Mouse (Mus musculus) kidney, postnatal 0 days (tissue): ENCODE data around the gene Kcnc3. TPM values are rescaled to one million over a fixed set of nuclear protein-coding genes. Genes with fewer than 3 reads are reported as not detected.
A peak's percentile ranks its signal among the peaks of the same experiment; 100 is the strongest.

Source experiments
- ATAC-seq: fragments of 200-750 bp; cut with Nextera tagmentation; replicated peaks from 2 replicates; pipeline ENCODE4 v1.8.0; 2017; ENCODE audit warnings: low read depth, moderate number of reproducible peaks, moderate TSS enrichment, moderate library complexity; ENCODE audit not compliant: low FRiP score
- DNase-seq: peaks from one replicate; pipeline ENCODE4 v3.0.0-alpha.2; 2016; ENCODE audit warnings: low spot score
- H3K27ac ChIP-seq: fragments of 300-500 bp; sonication (generic); 2 replicates; pipeline ENCODE4 v1.5.1; 2014; ENCODE audit warnings: mild to moderate bottlenecking
- H3K27me3 ChIP-seq: fragments of 300-500 bp; sonication (generic); 2 replicates; pipeline ENCODE4 v1.6.1; 2014; ENCODE audit warnings: low read length, mixed read lengths; ENCODE audit not compliant: insufficient read depth
- H3K36me3 ChIP-seq: fragments of 300-500 bp; sonication (generic); 2 replicates; pipeline ENCODE4 v1.6.1; 2014; ENCODE audit warnings: low read length, mixed read lengths; ENCODE audit not compliant: insufficient read depth
- H3K4me1 ChIP-seq: fragments of 300-500 bp; sonication (generic); replicated peaks from 2 replicates; pipeline ENCODE4 v1.6.1; 2014; ENCODE audit warnings: antibody characterized with exemption, low read length, mixed read lengths; ENCODE audit not compliant: insufficient read depth
- H3K4me2 ChIP-seq: fragments of 300-500 bp; sonication (generic); 2 replicates; pipeline ENCODE4 v1.6.1; 2014; ENCODE audit warnings: mild to moderate bottlenecking, low read length, moderate library complexity, mixed read lengths
- H3K4me3 ChIP-seq: fragments of 300-500 bp; sonication (generic); replicated peaks from 2 replicates; pipeline ENCODE4 v1.5.1; 2014; ENCODE audit warnings: low read depth, low read length
- H3K9ac ChIP-seq: fragments of 300-500 bp; sonication (generic); 2 replicates; pipeline ENCODE4 v1.6.1; 2014; ENCODE audit warnings: low read depth, low read length
- H3K9me3 ChIP-seq: fragments of 300-500 bp; sonication (generic); replicated peaks from 2 replicates; pipeline ENCODE4 v1.6.1; 2016; ENCODE audit warnings: low read length, inconsistent platforms, mixed read lengths
- CTCF ChIP-seq: IDR thresholded peaks from 2 replicates; pipeline ENCODE4 v1.5.1; 2016; ENCODE audit warnings: antibody characterized with exemption, low read depth, mild to moderate bottlenecking, moderate library complexity
- WGBS: fragments of 180-500 bp; shearing (Covaris S2); extraction: QIAGEN DNeasy Blood & Tissue Kit; methylation state at CpG from one replicate; pipeline ENCODE4 v1.1.7; 2014; 5-methylcytosine and 5-hydroxymethylcytosine counted together
- polyA plus RNA-seq: library from polyadenylated mRNA; unstranded; fragments of >200 nt; fragmentation: Nextera tagmentation; extraction: Ambion mirVana; gene quantifications from 2 replicates; pipeline ENCODE4 v1.2.1, GENCODE M21; 2015

The Kcnc3 gene
- polyA plus RNA-seq, 1 experiment from 2014 or later = 0.30 TPM

GRCm38 (mm10) chr7:44626068-44626385 lies 35.6 kb downstream of the Kcnc3 start:
- Histone ChIP-seq H3K4me1 (no peaks in the 10 kb centered on the region), H3K9me3 (no peaks in the 10 kb centered on the region), H3K27me3 (no peaks in the 10 kb centered on the region), H3K4me2 (no peak overlapping the region), H3K9ac (no peak overlapping the region), H3K36me3 (no peaks in the 10 kb centered on the region), H3K4me3 (no peak overlapping the region), H3K27ac (no peak overlapping the region)
- DNase-seq (no peak), ATAC-seq (no peak)
- no peak for TF ChIP-seq CTCF
- WGBS = 56% methylated on average over 1 of the region's 1 CpGs

DNA sequence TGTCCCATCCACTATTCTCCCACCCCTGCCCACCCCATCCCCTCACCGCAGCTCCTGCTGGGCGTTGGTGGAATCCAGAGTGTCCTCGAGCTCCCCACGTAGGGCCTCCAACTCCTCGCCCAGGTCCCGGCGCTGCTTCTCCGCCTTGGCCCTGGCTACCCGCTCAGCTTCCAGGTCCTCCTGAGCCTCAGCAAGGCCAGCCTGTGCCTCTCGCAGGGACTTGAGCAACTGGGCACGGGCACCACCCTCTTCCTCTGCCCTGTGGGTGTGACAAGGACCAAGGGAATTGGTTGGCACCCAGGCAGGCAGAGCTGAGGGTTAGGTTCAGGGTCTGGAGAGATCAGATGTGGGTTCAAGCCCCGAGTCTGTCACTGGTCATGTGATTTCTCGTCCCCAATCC lies 36.5 kb downstream of the Kcnc3 start:
- H3K27me3 ChIP-seq = no peaks in the 10 kb centered on the region
- no peak for TF ChIP-seq CTCF
- H3K9ac ChIP-seq = no peak overlapping the region
- no peaks in the 10 kb centered on the region for H3K36me3 ChIP-seq
- H3K4me3 ChIP-seq = no peak overlapping the region
- no peak for DNase-seq
- ATAC-seq = no peak
- H3K4me2 ChIP-seq = no peak overlapping the region
- H3K9me3 ChIP-seq = no peaks in the 10 kb centered on the region
- no peaks in the 10 kb centered on the region for H3K4me1 ChIP-seq
- WGBS = 80% methylated on average over 13 of the region's 13 CpGs
- H3K27ac ChIP-seq = no peak overlapping the region

GRCm38 (mm10) chr7:44628402-44629034 lies 38.1 kb downstream of the Kcnc3 start:
- Histone ChIP-seq H3K27ac (no peak overlapping the region), H3K9ac (no peak overlapping the region), H3K4me3 (no peak overlapping the region), H3K4me2 (no peak overlapping the region), H3K9me3 (no peaks in the 10 kb centered on the region), H3K27me3 (no peaks in the 10 kb centered on the region), H3K4me1 (no peaks in the 10 kb centered on the region), H3K36me3 (no peaks in the 10 kb centered on the region)
- no peak for ATAC-seq
- WGBS = 82% methylated on average over 15 of the region's 15 CpGs
- no peak for DNase-seq
- TF ChIP-seq CTCF = no peak

GRCm38 (mm10) chr7:44630437-44630836 lies 40.0 kb downstream of the Kcnc3 start:
- Histone ChIP-seq H3K4me1 (no peaks in the 10 kb centered on the region), H3K4me2 (no peak overlapping the region), H3K4me3 (no peak overlapping the region), H3K36me3 (no peaks in the 10 kb centered on the region), H3K27me3 (no peaks in the 10 kb centered on the region), H3K27ac (no peak overlapping the region), H3K9me3 (no peaks in the 10 kb centered on the region), H3K9ac (no peak overlapping the region)
- ATAC-seq = no peak
- no peak for DNase-seq
- WGBS = 78% methylated on average over 13 of the region's 13 CpGs
- TF ChIP-seq CTCF = no peak

DNA sequence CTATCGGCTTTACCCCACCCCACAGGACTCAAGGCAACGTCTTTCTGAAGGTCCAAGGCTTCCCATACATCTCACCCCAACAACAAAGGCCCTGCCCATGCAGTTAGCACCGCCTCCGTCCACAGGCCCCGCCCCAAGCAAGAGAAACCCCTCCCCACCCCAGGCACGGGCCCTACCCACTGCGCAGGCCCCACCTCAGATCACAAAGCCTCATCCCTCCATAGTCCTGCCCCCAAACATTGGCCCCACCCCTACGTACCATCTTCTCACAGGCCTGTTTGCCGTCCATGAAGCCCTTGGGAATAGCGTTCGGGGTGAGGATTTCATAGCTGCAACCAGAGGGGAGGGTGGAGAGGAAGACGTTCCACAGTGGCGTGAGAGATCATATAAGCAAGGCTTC lies 42.2 kb downstream of the Kcnc3 start:
- ATAC-seq = no peak
- no peaks in the 10 kb centered on the region for H3K36me3 ChIP-seq
- no peak overlapping the region for H3K27ac ChIP-seq
- no peak overlapping the region for H3K9ac ChIP-seq
- no peak for TF ChIP-seq CTCF
- H3K9me3 ChIP-seq = no peaks in the 10 kb centered on the region
- no peak overlapping the region for H3K4me3 ChIP-seq
- WGBS = 31% methylated on average over 13 of the region's 13 CpGs
- no peak for DNase-seq
- no peaks in the 10 kb centered on the region for H3K4me1 ChIP-seq
- H3K4me2 ChIP-seq = no peak overlapping the region
- H3K27me3 ChIP-seq = no peaks in the 10 kb centered on the region

DNA sequence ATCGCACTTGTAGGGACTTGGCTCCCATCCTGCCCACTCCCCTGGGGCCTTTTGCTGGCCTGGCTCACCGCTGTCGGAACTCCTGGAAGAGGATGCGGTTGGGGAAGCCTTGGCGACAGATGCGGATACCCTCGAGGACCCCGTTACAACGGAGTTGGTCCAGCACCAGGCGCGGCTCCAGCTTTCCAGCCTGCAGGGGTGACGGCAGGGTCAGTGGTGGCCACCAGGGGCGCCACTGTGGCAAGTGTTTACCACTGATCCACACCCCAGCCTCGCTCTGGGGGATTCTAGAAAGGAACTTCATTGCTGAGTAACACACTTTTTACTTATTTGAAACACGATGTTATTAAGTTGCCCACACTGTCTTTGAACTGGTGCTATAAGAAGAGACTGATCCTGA lies 42.9 kb downstream of the Kcnc3 start:
- no peaks in the 10 kb centered on the region for H3K27me3 ChIP-seq

GRCm38 (mm10) chr7:44636684-44637083 lies 46.2 kb downstream of the Kcnc3 start:
- DNase-seq = no peak
- Histone ChIP-seq H3K9ac (no peak overlapping the region), H3K4me2 (no peak overlapping the region), H3K27ac (no peak overlapping the region), H3K4me1 (no peaks in the 10 kb centered on the region), H3K27me3 (0 out of 2 replicates have a peak, but pooled peaks cover 14% of the 10 kb centered on the region), H3K36me3 (no peaks in the 10 kb centered on the region), H3K4me3 (no peak overlapping the region), H3K9me3 (no peaks in the 10 kb centered on the region)
- no peak for ATAC-seq
- WGBS = 83% methylated on average over 9 of the region's 9 CpGs
- no peak for TF ChIP-seq CTCF

More for the DNA sequence above, 42.9 kb downstream of the Kcnc3 start:
- Histone ChIP-seq H3K4me2 (no peak overlapping the region), H3K9me3 (no peaks in the 10 kb centered on the region), H3K4me1 (no peaks in the 10 kb centered on the region), H3K9ac (no peak overlapping the region), H3K27ac (no peak overlapping the region), H3K4me3 (no peak overlapping the region), H3K36me3 (no peaks in the 10 kb centered on the region)
- TF ChIP-seq CTCF = peak; percentile 49
- ATAC-seq (no peak), DNase-seq (no peak)
- 24% methylated on average over 15 of the region's 15 CpGs for WGBS
